Mouse (Mus musculus) A20 (cell line): ENCODE results near the gene P4ha1.

Experiments used
- DNase-seq: peaks from one replicate; pipeline ENCODE4 v3.0.0-alpha.2; 2011; ENCODE audit warnings: low read depth, low spot score

The P4ha1 gene

DNA sequence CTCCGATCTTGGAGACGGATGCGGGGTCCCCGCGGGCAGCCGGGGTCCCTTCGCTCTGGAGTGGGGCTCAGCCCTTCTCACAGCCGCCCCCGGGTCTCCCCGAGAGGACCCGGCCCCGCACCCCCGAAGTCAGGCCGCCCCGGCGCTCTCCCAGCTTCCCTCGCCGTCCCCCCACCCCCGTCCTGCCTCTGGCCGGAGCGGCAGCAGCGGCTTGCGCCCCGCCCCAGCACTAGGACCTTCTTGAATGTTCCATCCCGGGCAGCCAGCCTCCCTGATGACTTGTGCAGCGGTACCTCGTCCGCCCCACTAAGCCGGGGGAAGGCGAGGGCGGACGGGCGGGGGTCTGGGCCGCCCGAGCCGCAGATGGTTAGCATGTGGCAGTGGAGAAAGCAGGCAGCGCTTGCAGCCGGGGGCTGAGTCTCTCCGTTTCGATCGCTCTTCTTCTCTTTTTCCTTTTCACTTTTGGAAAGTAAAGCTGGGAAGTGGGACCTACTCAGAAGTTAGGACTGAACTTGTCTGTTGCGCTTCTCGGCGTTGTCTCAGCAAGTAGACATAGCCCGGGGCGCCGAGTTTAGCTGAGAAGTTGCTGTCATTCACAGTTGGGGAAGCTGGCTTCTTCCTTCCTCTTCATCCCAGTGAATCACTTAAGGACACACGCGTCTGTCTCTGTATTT is 529 bp downstream of the P4ha1 start:
- DNase-seq = no peak

DNA sequence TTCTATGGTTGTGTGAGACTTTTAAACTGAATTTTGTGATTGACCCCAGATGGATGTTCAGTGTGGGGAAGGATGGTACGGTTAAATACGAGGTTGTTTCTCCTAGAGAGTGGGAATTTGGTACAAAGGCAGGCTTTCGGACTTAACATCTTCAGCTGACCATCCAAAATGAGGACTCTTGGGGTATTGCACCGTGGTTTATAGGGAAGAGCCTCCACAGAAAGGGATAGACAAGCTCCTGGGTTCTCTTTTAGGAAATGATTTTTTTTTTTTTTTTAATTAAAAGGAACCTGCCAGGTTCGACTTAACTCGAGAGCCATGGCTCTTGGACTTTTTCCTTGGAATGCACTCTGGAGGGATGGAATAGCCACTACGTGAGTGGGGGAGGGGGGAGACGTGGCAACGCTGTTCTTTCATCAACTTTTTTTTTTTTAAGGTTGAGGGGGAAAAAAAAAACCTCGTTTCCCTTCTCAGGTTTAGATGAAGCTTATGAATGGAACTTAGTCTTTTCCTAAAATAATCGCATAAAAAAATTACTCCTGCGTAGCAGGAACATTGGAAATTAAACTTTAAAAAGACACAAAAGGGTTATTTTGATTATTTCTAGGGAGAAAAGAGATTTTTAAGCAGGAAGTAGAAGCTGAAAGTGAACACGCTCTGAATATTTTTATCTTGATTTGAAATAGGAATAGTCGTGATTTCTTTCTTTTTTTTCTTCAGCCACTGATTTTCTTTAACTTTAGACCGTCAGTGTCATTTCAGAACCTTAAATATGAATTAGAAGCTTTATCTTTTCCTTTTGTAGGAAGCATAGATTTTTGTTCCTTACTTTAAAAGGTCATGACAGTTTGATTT is 1.4 kb downstream of the P4ha1 start:
- peak; percentile 58 for DNase-seq

DNA sequence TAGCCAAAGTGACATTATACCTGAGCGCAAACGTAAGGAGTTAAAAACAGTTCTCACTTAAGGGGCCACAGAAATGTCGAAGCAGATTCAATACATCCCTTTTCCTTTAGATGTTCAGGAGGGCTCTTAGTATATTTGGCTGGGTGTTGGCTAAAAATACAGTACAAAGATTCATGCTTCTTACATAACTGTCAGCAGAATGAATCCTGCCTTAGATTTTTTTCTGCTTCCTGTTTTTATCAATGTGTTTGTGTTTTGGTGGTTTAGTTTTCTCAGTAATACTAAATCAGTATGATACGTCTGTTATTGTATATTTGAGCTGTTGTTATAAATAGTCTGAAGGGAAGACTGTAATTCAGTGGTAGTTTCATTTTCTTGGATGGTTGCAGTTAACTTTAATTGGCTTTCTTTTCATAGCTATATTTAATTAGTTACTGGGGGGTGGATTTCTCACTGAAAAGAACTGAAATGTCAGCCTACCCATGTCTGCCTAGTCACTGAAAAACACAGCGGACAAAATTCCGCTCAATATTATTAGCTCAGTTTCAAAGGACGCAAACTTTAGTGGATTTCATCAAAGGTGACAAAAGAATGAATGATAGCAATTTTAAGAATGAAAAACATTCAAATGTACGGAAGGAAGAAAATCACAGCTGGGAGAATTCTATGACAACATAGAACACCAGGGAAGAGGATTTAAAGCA is 3.7 kb downstream of the P4ha1 start:
- DNase-seq = no peak

DNA sequence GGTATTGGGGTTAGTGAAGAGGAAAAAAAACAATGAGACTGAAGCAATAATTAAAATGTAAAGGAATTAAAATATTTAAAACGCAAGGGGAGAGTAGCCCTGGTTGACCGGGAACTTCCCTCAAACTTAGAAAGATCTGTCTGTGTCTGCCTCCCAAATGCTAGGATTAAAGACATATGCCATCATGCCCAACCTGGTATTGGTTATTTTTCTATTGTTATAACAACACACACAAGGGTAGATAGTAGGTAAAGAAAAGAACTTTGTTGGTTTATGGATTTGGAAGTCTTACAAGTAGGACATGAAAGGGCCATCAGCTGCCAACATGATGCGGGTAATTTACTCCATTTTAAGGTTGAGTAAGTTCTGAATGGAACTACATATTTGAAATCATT is 4.2 kb downstream of the P4ha1 start:
- no peak for DNase-seq

DNA sequence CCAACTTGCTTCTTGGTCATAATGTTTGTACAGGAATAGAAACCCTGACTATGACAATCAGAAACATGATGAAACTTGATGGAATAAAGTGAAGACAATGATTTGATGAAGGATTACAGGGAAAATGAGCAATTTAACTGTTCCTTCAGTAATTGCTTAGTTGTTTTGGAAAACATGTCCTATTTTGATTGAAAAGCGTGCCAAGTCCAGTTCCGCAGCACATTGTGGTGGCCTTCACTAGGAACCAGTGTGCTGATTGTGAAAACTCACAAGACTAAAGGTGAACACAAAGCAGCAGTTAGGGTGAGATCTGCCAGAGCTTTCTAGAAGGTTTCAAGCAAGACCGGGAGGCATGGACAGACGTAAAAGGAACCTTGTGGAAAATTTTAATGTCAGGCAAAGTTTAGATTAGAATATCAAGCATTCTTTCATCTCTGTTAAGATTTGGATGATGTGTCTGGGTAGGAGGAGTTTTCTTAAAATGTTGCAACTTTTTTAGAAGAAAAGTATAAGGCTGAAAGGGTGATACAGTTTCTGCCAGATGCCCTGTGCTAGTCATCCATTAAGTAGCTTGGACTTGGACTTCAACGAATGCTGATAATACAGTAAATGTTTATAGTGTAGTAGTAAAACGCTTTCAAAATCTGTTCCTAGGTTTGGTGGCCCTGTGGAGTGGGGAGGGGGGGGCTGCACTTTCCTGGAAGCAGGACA is 8.6 kb downstream of the P4ha1 start:
- DNase-seq = no peak

GRCm38 (mm10) chr10:59333400-59333799 is 10.3 kb downstream of the P4ha1 start:
- DNase-seq = peak; percentile 48

- DNase-seq = peak; percentile 47
These were observed 12.1 kb downstream of the P4ha1 start for GRCm38 (mm10) chr10:59334899-59335798.

- DNase-seq = no peak
These were observed 13.0 kb downstream of the P4ha1 start for GRCm38 (mm10) chr10:59336124-59336523.

- no peak for DNase-seq
These were observed 23.5 kb downstream of the P4ha1 start for GRCm38 (mm10) chr10:59346560-59346959.

DNA sequence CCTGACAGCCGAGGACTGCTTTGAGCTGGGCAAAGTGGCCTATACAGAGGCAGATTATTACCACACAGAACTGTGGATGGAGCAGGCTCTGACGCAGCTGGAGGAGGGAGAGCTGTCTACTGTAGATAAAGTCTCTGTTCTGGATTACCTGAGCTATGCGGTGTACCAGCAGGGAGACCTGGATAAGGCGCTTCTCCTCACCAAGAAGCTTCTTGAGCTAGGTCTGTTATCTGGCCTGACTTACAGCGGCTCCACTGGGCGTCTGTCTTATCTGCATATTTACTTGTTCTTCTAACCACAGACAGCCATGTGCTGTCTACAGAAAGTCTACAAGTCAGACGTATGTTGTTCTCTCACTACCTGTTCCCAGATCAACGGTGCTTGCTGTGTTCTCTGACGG is 25.1 kb downstream of the P4ha1 start:
- DNase-seq = no peak

- no peak for DNase-seq
These were observed 26.4 kb downstream of the P4ha1 start for GRCm38 (mm10) chr10:59349536-59349935.

DNA sequence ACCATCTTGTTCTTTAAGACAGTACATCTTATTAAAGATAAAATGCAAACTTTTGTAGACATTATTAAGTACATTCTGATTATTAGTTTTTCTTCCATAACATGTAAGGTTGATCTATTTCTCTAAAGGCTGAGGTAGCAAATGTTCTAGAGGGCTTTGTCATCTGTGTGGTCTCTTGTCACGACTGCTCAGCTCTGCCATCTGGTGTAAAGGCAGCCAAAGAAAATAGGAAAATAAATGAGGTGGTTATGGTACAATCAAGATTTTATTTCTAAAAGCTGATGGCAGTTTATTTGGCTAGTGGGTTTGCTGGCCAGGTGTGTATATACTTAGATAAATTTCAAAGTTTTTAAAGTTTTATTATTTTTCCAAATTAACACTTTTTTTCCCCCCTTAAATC is 30.0 kb downstream of the P4ha1 start:
- DNase-seq = no peak

GRCm38 (mm10) chr10:59354120-59354519 is 31.0 kb downstream of the P4ha1 start:
- no peak for DNase-seq

- no peak for DNase-seq
These were observed 31.9 kb downstream of the P4ha1 start for GRCm38 (mm10) chr10:59355020-59355419.

- no peak for DNase-seq
These were observed 35.6 kb downstream of the P4ha1 start for GRCm38 (mm10) chr10:59358744-59359143.

DNA sequence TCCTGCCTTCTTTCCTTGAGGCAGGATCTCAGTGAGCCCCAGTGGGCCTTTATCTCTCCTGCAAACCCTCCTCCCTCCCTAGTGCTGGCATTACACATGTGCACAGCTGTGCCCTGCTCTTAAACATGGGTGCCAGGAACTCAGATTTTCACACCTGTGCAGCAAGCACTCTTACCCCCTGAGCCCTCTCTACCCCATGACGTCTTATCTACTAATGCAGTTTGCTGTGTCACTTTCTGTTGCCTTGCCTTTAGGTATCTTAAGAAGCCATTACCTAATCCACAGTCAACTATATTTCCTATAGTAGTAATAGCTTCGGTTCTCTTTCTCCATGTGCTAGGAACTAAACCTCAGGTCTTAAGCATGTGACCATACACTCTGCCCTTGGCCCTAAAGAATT is 40.1 kb downstream of the P4ha1 start:
- no peak for DNase-seq

- no peak for DNase-seq
These were observed 41.5 kb downstream of the P4ha1 start for GRCm38 (mm10) chr10:59364551-59364950.

GRCm38 (mm10) chr10:59365804-59366589 is 42.9 kb downstream of the P4ha1 start:
- no peak for DNase-seq

- no peak for DNase-seq
These were observed 43.6 kb downstream of the P4ha1 start for GRCm38 (mm10) chr10:59366746-59367145.

DNA sequence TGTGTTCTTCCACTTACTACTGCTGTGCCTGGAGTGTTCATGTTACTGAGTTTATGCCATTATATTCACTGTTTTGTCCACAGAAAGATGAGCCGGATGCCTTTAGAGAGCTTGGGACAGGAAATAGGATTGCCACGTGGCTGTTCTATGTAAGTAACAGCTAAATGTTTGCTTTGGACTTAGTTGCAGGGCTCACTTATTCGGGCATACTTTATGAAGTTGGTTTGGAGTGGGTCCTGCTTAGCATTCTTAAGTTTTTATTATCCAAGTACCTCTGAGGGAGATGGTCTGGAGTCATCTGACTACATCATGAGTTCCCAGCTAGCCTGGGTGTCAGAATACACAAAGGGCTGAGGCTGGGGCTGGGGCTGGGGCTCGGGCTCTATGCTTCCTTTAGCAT is 44.1 kb downstream of the P4ha1 start:
- DNase-seq = no peak
